ENCODE assay signal across 17 mouse cellular contexts in genomic region chr11:52335263-52335662, GRCm38 (mm10). TPM values are rescaled to one million over a fixed set of nuclear protein-coding genes. Genes with fewer than 3 reads are reported as not detected.
DNase-seq lines count a peak whose midpoint lies in the region; ATAC-seq and TF ChIP-seq lines count a peak whose summit lies in the region.
"Had no signal": no experiment of that assay in that cellular context is flagged by ENCODE, and none has a peak within 500 bp of the region (broad histone marks: within the 10 kb centered on the region; RNA-seq: fewer than 3 reads in every experiment).

No protein-coding gene starts in this region.

- 85% methylated on average over 4 of the region's 4 CpGs for WGBS in forebrain, embryonic 15.5 days
- 76% methylated on average over 4 of the region's 4 CpGs for WGBS in forebrain, embryonic 13.5 days
- 73% methylated on average over 4 of the region's 4 CpGs for WGBS in liver, embryonic 14.5 days (ENCODE audit: insufficient replicate concordance)

- ATAC-seq in forebrain, embryonic 15.5 days (replicated peaks): no peak
- ATAC-seq in forebrain, embryonic 13.5 days: no peak
- no peak for ATAC-seq in liver, embryonic 14.5 days (ENCODE audit: insufficient read depth)
- ATAC-seq: activated CD4-positive, CD25-positive, alpha-beta regulatory T cell, adult 4 months; midbrain, embryonic 13.5 days had no signal

- H3K4me3 ChIP-seq in forebrain, embryonic 15.5 days: no peak overlapping the region
- no peak overlapping the region for H3K4me3 ChIP-seq in forebrain, embryonic 13.5 days
- H3K4me3 ChIP-seq in liver, embryonic 14.5 days (ENCODE audit: insufficient read depth in 1 of 2, low read depth in 2 of 2, low read length in 2 of 2): no peak overlapping the region
- H3K4me3 ChIP-seq: heart, embryonic 12.5 days; hindbrain, embryonic 12.5 days; midbrain, embryonic 13.5 days; stomach, embryonic 15.5 days had no signal

- no peaks in the 10 kb centered on the region for H3K36me3 ChIP-seq in forebrain, embryonic 15.5 days
- H3K36me3 ChIP-seq in forebrain, embryonic 13.5 days (ENCODE audit: poor library complexity, severe bottlenecking): no peaks in the 10 kb centered on the region
- no peaks in the 10 kb centered on the region for H3K36me3 ChIP-seq in liver, embryonic 14.5 days (replicated peaks; ENCODE audit: control insufficient read depth, insufficient read depth, low read depth)
- H3K36me3 ChIP-seq: heart, embryonic 12.5 days; hindbrain, embryonic 12.5 days; midbrain, embryonic 13.5 days; stomach, embryonic 15.5 days had no signal

- TF ChIP-seq CTCF in liver, embryonic 14.5 days (IDR thresholded peaks at IDR 0.05; ENCODE audit: low read depth): peak; percentile 55

- TF ChIP-seq EP300 in liver, embryonic 14.5 days (IDR thresholded peaks at IDR 0.05; ENCODE audit: low read depth): no peak

- H3K4me1 ChIP-seq in forebrain, embryonic 15.5 days: peaks cover 21% of the 10 kb centered on the region
- peaks cover 15% of the 10 kb centered on the region for H3K4me1 ChIP-seq in forebrain, embryonic 13.5 days
- no peaks in the 10 kb centered on the region; a peak in 1 of 4 replicates for H3K4me1 ChIP-seq in liver, embryonic 14.5 days (replicated peaks; ENCODE audit: control insufficient read depth in 2 of 2, insufficient read depth in 2 of 2, low read length in 1 of 2)
- H3K4me1 ChIP-seq: hindbrain, embryonic 12.5 days; stomach, embryonic 15.5 days had no signal

- H3K4me2 ChIP-seq in forebrain, embryonic 15.5 days (replicated peaks): no peak overlapping the region
- no peak overlapping the region for H3K4me2 ChIP-seq in forebrain, embryonic 13.5 days
- no peak overlapping the region for H3K4me2 ChIP-seq in liver, embryonic 14.5 days (ENCODE audit: low read depth)
- H3K4me2 ChIP-seq: heart, embryonic 12.5 days; hindbrain, embryonic 12.5 days; midbrain, embryonic 13.5 days; stomach, embryonic 15.5 days had no signal

- DNase-seq in liver, embryonic 14.5 days (ENCODE audit: low read depth in 3 of 3, low spot score in 3 of 3): no peak
- no peak for DNase-seq in liver
- peak; percentile 48 for DNase-seq in thymus, postnatal 25 days
- no peak for DNase-seq in thymus, postnatal 10 days (ENCODE audit: low spot score in 2 of 2)
- DNase-seq in ovary, postnatal 14 days (ENCODE audit: low spot score): no peak
- DNase-seq in left cerebral cortex, postnatal 10 days (ENCODE audit: extremely low spot score in 1 of 2, low spot score in 2 of 2): no peak
- DNase-seq: gastrocnemius, postnatal 14 days; kidney, adult 2 months; retina, postnatal 1 day had no signal

- no peaks in the 10 kb centered on the region for H3K27me3 ChIP-seq in forebrain, embryonic 15.5 days
- H3K27me3 ChIP-seq in forebrain, embryonic 13.5 days: no peaks in the 10 kb centered on the region
- no peaks in the 10 kb centered on the region for H3K27me3 ChIP-seq in liver, embryonic 14.5 days (ENCODE audit: control insufficient read depth, insufficient read depth, low read length)
- H3K27me3 ChIP-seq: heart, embryonic 12.5 days; hindbrain, embryonic 12.5 days; midbrain, embryonic 13.5 days; stomach, embryonic 15.5 days had no signal

- no peaks in the 10 kb centered on the region for H3K9me3 ChIP-seq in forebrain, embryonic 15.5 days
- no peaks in the 10 kb centered on the region for H3K9me3 ChIP-seq in forebrain, embryonic 13.5 days (replicated peaks)
- H3K9me3 ChIP-seq in liver, embryonic 14.5 days (ENCODE audit: control insufficient read depth, low read length): no peaks in the 10 kb centered on the region
- H3K9me3 ChIP-seq: heart, embryonic 12.5 days; hindbrain, embryonic 12.5 days; midbrain, embryonic 13.5 days; stomach, embryonic 15.5 days had no signal

- intact Hi-C loops in left cerebral cortex, postnatal 10 days (cut with DNase I): no loop called here

- H3K27ac ChIP-seq in forebrain, embryonic 15.5 days (replicated peaks): peak overlapping the region; percentile 72
- H3K27ac ChIP-seq in forebrain, embryonic 13.5 days: no peak overlapping the region
- H3K27ac ChIP-seq in liver, embryonic 14.5 days: no peak overlapping the region
- H3K27ac ChIP-seq: hindbrain, embryonic 12.5 days; macrophage; midbrain, embryonic 13.5 days; stomach, embryonic 15.5 days had no signal

- H3K9ac ChIP-seq in forebrain, embryonic 15.5 days (replicated peaks): no peak overlapping the region
- no peak overlapping the region for H3K9ac ChIP-seq in forebrain, embryonic 13.5 days
- no peak overlapping the region for H3K9ac ChIP-seq in liver, embryonic 14.5 days (replicated peaks)
- H3K9ac ChIP-seq: heart, embryonic 12.5 days; hindbrain, embryonic 12.5 days; midbrain, embryonic 13.5 days; stomach, embryonic 15.5 days had no signal

RNA-seq across cellular contexts. Expression of gene Vdac1, which starts 25.4 kb away (rescaled TPM):
- 272 and 293 TPM in 2 replicates for polyA plus RNA-seq in forebrain, embryonic 15.5 days (2015; fragmentation: Nextera tagmentation; extraction: Ambion mirVana)
- polyA plus RNA-seq in forebrain, embryonic 13.5 days (2015; fragmentation: Nextera tagmentation; extraction: Ambion mirVana): 233 and 254 TPM in 2 replicates
- 47.0 and 58.9 TPM in 2 replicates for polyA plus RNA-seq in liver, embryonic 14.5 days (2012; rRNA removed)
- polyA plus RNA-seq in liver, embryonic 14.5 days (2014; fragmentation: Nextera tagmentation; extraction: Ambion mirVana): 102 and 106 TPM in 2 replicates
- 100 to 1,000 TPM; 588 to 615 TPM for total RNA-seq in left cerebral cortex, postnatal 10 days (2021)

RNA-seq across cellular contexts. Expression of gene Tcf7, which starts 52.4 kb away (rescaled TPM):
- 3.4 and 4.2 TPM in 2 replicates for polyA plus RNA-seq in forebrain, embryonic 15.5 days (2015; fragmentation: Nextera tagmentation; extraction: Ambion mirVana)
- polyA plus RNA-seq in forebrain, embryonic 13.5 days (2015; fragmentation: Nextera tagmentation; extraction: Ambion mirVana): 2.2 and 2.3 TPM in 2 replicates
- 1.3 and 1.6 TPM in 2 replicates for polyA plus RNA-seq in liver, embryonic 14.5 days (2012; rRNA removed)
- polyA plus RNA-seq in liver, embryonic 14.5 days (2014; fragmentation: Nextera tagmentation; extraction: Ambion mirVana): 1.8 and 2.0 TPM in 2 replicates
- 1 to 10 TPM; 6.0 to 6.7 TPM for total RNA-seq in left cerebral cortex, postnatal 10 days (2021)
